Mouse (Mus musculus) forebrain, embryonic 11.5 days (tissue): ENCODE data around the gene Tap1. TPM values are rescaled to one million over a fixed set of nuclear protein-coding genes. Genes with fewer than 3 reads are reported as not detected.

Experiments
- ATAC-seq: fragments of 200-750 bp; cut with Nextera tagmentation; replicated peaks from 2 replicates; pipeline ENCODE4 v1.8.0; 2017; ENCODE audit warnings: moderate TSS enrichment; ENCODE audit not compliant: low FRiP score
- DNase-seq: peaks from one replicate; pipeline ENCODE4 v3.0.0-alpha.2; 2017; ENCODE audit warnings: low spot score
- H3K27ac ChIP-seq: fragments of 300-500 bp; sonication (generic); 2 replicates; pipeline ENCODE4 v1.5.1; 2014; ENCODE audit warnings: low read depth, low read length
- H3K27me3 ChIP-seq: fragments of 300-500 bp; sonication (generic); 2 replicates; pipeline ENCODE4 v1.6.1; 2014; ENCODE audit warnings: mild to moderate bottlenecking, low read length, mixed read lengths; ENCODE audit not compliant: control insufficient read depth, insufficient read depth
- H3K36me3 ChIP-seq: fragments of 300-500 bp; sonication (generic); 2 replicates; pipeline ENCODE4 v1.6.1; 2014; ENCODE audit warnings: mild to moderate bottlenecking, low read length, moderate library complexity, mixed read lengths; ENCODE audit not compliant: control insufficient read depth, insufficient read depth
- H3K4me1 ChIP-seq: fragments of 300-500 bp; sonication (generic); replicated peaks from 2 replicates; pipeline ENCODE4 v1.6.1; 2014; ENCODE audit warnings: low read length, mixed read lengths; ENCODE audit not compliant: control insufficient read depth, insufficient read depth
- H3K4me2 ChIP-seq: fragments of 300-500 bp; sonication (generic); 2 replicates; pipeline ENCODE4 v1.6.1; 2014; ENCODE audit warnings: low read depth, mild to moderate bottlenecking, low read length, moderate library complexity, mixed read lengths; ENCODE audit not compliant: severe bottlenecking
- H3K4me3 ChIP-seq: fragments of 300-500 bp; sonication (generic); 2 replicates; pipeline ENCODE4 v1.5.1; 2014; ENCODE audit warnings: low read depth, low read length
- H3K9ac ChIP-seq: fragments of 300-500 bp; sonication (generic); 2 replicates; pipeline ENCODE4 v1.6.1; 2014; ENCODE audit warnings: low read length
- H3K9me3 ChIP-seq: fragments of 300-500 bp; sonication (generic); 2 replicates; pipeline ENCODE4 v1.6.1; 2016; ENCODE audit warnings: low read length, mixed read lengths; ENCODE audit not compliant: control insufficient read depth
- WGBS: fragments of 180-500 bp; shearing (Covaris S2); extraction: QIAGEN DNeasy Blood & Tissue Kit; methylation state at CpG from one replicate; pipeline ENCODE4 v1.1.7; 2014; 5-methylcytosine and 5-hydroxymethylcytosine counted together
- polyA plus RNA-seq: library from polyadenylated mRNA; unstranded; fragments of >200 nt; fragmentation: Nextera tagmentation; extraction: Ambion mirVana; gene quantifications from 2 replicates; pipeline ENCODE4 v1.2.1, GENCODE M21; 2014

The Tap1 gene
- polyA plus RNA-seq, 1 experiment from 2014 or later: 1.7 TPM

DNA sequence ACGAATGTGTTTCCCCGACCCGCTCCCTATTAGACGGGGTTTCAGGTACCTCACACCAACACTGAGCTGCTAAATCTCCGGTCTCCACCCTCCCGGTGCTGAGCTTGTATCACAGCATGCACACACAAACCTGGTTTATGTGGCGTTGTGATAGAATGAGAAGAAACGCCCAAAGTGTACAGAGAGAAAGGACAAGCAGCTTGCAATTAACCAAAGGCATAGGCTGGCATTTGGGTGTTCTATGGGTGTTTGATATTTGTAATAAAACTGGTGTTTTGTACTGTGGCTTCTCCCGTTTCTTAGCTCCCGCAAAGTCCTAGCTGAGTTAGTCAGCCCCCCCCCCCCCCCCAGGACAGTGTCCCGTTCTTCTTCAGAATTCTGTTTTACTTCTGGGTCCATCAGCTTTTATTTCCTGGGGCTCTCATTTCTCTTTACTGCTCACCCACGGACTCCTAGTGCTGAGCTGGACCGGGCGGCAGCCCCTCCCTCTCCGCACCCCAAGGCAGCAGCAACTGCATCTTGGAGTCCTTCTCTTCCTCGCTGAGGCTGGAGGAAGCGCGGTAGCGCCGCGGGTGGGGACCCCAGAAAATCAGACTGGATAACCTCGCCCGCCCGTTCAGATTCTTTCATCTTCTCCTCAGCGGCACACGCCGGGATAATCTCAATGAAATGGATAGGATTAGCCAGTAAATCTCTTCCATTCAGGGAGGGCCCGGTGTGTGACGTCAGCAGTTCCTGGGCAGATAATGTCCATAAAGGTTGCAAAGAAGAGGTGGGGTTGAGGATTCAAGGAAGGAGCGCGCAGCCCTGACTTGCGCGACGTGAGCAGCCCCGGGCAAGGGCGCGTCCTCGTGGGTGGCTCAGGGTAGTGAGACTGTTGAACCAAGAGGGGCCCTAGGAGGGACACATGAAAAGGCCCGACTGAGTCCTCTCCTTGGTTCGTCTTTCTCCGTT lies 9.9 kb downstream of the Tap1 start, which contains the start of gene Psmb8:
Gene Psmb8, plus strand, starts transcription at position 781 of the 954 bp plus-strand sequence.
- peak; percentile 85 for DNase-seq
- Histone ChIP-seq H3K4me1 (peaks cover 5% of the 10 kb centered on the region), H3K4me3 (peak within 1 kb of the TSS; percentile 18), H3K4me2 (peak within 1 kb of the TSS; percentile 44), H3K9ac (no peak within 1 kb of the TSS), H3K27ac (no peak within 1 kb of the TSS), H3K9me3 (no peaks in the 10 kb centered on the region), H3K27me3 (peaks cover 55% of the 10 kb centered on the region), H3K36me3 (no peaks in the 10 kb centered on the region)
- ATAC-seq: peak; percentile 66; the same call in 1 of the 2 replicates
- WGBS: 4% methylated on average over 41 of the region's 41 CpGs

DNA sequence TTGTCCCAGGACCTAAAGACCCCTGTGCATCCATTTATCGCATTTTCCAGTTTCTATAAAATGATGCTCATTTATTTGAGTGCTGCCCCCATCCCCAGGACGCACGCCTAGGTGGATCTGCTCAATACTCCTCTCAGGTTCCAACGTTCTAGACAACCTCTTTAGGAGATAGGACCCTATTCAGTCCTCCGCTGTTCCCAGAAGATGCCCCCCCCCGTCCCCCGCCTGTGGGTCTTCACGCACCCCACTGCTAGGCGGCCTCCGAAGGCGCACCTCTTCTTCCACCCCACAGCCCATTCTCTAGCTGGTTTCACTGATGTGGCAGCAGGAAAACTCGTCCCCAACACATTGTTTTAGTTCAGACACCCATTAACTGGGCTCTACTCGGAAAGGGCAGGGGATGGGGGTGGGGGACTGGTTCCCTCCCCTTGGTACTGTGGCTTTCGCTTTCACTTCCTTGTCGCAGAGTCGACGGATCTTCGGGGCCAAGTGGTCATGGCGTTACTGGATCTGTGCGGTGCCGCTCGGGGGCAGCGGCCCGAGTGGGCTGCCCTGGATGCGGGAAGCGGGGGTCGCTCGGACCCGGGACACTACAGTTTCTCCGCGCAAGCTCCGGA lies 10.7 kb downstream of the Tap1 start:
- ATAC-seq: no peak
- no peak overlapping the region for H3K9ac ChIP-seq
- no peak overlapping the region for H3K27ac ChIP-seq
- no peak for DNase-seq
- no peaks in the 10 kb centered on the region for H3K36me3 ChIP-seq
- peaks cover 49% of the 10 kb centered on the region for H3K27me3 ChIP-seq
- WGBS: 2% methylated on average over 32 of the region's 32 CpGs
- peak overlapping the region; percentile 44 for H3K4me2 ChIP-seq
- H3K4me3 ChIP-seq: peak overlapping the region; percentile 18
- no peaks in the 10 kb centered on the region for H3K9me3 ChIP-seq
- H3K4me1 ChIP-seq: peaks cover 5% of the 10 kb centered on the region

DNA sequence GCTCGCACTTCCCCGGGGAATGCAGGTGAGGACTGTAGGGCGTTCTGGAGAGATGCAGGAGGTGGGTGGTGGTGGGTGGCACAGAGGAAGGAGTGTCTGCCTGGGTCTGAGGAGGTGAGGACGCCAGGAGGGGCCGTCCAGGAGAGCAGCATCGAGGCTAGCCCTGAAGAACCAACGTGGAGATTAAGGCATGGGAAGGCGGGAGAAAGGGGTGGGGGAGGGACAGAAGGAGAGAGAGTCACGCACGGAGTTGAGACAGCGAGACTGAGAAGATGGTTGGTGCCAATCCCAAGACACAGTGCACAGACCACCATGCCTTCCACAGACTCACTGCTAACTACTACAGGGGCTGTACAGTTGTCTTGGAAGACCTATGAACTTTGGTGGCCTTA lies 11.2 kb downstream of the Tap1 start:
- Histone ChIP-seq H3K4me2 (peak overlapping the region; percentile 44; the same call in 1 of the 2 replicates), H3K4me3 (peak overlapping the region; percentile 18; the same call in 1 of the 2 replicates), H3K27ac (no peak overlapping the region), H3K9ac (no peak overlapping the region), H3K4me1 (peaks cover 5% of the 10 kb centered on the region), H3K9me3 (no peaks in the 10 kb centered on the region), H3K36me3 (no peaks in the 10 kb centered on the region), H3K27me3 (peaks cover 49% of the 10 kb centered on the region)
- DNase-seq (no peak), ATAC-seq (no peak)
- WGBS: 7% methylated on average over 11 of the region's 11 CpGs

DNA sequence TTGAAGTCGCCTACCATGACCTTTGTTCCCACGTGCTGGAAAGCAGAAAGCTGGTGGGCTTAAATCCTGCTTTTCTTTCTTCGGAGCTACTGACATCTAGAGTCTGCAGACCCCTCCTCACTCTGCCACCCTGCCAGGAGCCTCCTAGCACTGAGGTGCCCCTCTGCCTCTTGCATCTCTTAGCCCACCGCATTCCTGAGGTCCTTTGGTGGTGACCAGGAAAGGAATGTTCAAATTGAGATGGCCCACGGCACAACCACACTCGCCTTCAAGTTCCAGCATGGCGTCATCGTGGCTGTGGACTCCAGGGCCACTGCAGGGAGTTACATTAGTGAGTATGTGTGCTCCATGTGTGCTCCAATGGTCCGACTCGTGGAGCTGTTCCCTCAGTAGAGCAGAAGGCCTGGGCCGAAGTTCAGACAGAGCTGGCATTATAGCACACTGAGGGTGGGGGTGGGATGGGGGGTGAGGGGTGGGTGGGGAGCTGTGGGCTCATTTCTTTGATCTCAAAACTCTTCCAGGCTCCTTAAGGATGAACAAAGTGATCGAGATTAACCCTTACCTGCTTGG lies 11.8 kb downstream of the Tap1 start:
- DNase-seq: no peak
- Histone ChIP-seq H3K36me3 (no peaks in the 10 kb centered on the region), H3K4me2 (no peak overlapping the region), H3K9ac (no peak overlapping the region), H3K9me3 (no peaks in the 10 kb centered on the region), H3K27me3 (peaks cover 45% of the 10 kb centered on the region), H3K4me3 (no peak overlapping the region), H3K4me1 (peaks cover 5% of the 10 kb centered on the region), H3K27ac (no peak overlapping the region)
- no peak for ATAC-seq
- WGBS: 64% methylated on average over 12 of the region's 12 CpGs

DNA sequence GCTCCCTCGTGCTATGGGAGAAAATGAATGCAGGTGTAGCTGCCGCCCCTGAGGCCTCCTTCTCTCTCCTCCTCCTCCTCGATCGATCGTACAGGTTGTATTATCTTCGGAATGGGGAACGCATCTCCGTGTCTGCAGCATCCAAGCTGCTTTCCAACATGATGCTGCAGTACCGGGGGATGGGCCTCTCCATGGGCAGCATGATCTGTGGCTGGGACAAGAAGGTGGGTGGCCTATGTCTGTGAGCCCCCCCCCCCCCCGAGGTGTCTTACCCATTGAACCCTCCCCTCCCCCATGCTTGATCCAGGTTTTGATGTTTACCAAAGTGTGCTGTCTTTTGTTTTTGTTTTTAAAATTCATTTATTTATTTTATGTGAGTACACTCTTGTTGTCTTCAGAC lies 12.7 kb downstream of the Tap1 start:
- WGBS: 78% methylated on average over 10 of the region's 10 CpGs
- DNase-seq (no peak), ATAC-seq (no peak)
- peaks cover 49% of the 10 kb centered on the region for H3K27me3 ChIP-seq
- no peaks in the 10 kb centered on the region for H3K9me3 ChIP-seq
- no peak overlapping the region for H3K9ac ChIP-seq
- no peak overlapping the region for H3K27ac ChIP-seq
- no peak overlapping the region for H3K4me3 ChIP-seq
- H3K36me3 ChIP-seq: no peaks in the 10 kb centered on the region
- peaks cover 9% of the 10 kb centered on the region for H3K4me1 ChIP-seq
- H3K4me2 ChIP-seq: no peak overlapping the region

DNA sequence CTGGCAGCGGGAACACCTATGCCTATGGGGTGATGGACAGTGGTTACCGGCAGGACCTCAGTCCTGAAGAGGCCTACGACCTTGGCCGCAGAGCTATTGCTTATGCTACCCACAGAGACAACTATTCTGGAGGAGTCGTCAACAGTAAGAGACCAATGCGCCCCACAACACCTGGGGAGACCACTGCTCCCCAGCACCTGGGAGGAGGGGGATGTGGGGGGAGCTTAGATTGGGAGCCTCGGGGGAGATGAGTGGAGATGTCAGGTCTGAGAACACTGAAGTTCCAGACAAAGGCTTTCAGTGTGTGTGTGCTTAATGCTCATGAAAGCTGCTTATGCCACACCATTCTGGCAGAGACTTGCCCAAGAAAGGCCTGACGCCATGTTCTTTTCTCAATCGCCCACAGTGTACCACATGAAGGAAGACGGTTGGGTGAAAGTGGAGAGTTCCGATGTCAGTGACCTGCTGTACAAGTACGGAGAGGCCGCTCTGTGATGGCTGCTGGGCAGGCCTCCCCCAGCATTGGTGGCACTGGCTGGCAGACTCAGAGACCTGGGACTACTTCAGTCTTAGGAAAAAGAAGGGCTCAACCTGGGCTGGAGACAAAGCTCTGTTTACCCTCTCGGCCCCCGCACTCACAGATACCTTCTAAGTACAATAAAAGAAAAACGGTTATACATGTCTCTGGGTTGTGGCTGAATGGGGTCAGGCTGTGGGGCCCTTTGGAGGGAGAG lies 13.6 kb downstream of the Tap1 start:
- no peak overlapping the region for H3K9ac ChIP-seq
- 88% methylated on average over 16 of the region's 16 CpGs for WGBS
- no peak for DNase-seq
- no peak for ATAC-seq
- no peak overlapping the region for H3K4me3 ChIP-seq
- no peaks in the 10 kb centered on the region for H3K9me3 ChIP-seq
- peaks cover 53% of the 10 kb centered on the region for H3K27me3 ChIP-seq
- H3K27ac ChIP-seq: no peak overlapping the region
- peaks cover 9% of the 10 kb centered on the region for H3K4me1 ChIP-seq
- no peak overlapping the region for H3K4me2 ChIP-seq
- no peaks in the 10 kb centered on the region for H3K36me3 ChIP-seq

DNA sequence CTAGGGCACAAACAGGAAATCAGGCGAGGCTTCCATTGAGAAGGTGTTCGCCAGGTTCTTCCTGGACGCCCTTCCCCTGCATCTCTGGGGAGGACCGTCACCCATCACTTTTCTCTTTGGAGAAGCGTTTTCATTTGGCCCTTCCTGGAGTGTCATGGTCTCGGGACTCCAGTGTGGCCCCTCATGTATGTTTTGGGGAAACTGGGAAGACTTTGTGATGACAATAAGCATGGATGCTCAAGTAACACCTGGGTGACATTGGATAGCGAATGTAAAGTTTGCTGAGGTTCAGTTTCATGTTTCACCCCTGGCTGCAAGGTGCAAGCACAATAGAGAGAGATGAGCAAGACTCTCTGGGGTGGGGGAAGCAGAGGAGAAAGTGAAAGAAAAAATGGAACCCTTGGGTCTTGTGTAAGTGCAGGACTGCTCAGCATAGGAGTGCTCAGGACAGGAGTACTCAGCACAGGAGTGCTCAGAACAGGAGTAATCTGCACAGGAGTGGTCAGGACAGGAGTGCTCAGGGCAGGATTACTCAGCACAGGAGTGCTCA lies 14.2 kb downstream of the Tap1 start:
- DNase-seq (no peak), ATAC-seq (no peak)
- Histone ChIP-seq H3K9me3 (no peaks in the 10 kb centered on the region), H3K4me2 (no peak overlapping the region), H3K9ac (no peak overlapping the region), H3K27ac (no peak overlapping the region), H3K4me1 (peaks cover 9% of the 10 kb centered on the region), H3K36me3 (no peaks in the 10 kb centered on the region), H3K27me3 (peaks cover 49% of the 10 kb centered on the region), H3K4me3 (no peak overlapping the region)
- 71% methylated on average over 7 of the region's 7 CpGs for WGBS
